In the genomic region with DNA sequence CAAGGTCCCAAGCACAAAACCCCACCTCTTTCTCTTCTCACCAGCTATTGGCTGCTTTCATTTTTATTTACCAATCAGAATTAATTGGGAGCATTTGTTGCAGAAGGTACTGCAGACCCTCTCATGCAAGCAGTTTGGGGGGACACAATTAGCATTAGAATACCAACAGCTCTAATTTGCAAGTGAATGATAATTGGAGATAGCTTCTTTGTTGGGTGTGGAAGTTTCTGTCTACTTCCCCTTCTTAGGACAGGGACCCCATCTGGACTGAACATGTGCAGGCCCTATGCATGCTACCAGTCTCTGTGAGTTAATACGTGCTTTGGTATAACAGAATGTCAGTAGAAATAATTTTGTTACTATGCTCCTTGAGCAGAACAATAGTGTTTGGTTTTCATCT, we compare ENCODE assay signal across 20 mouse cellular contexts. TPM values are rescaled to one million over a fixed set of nuclear protein-coding genes. Genes with fewer than 3 reads are reported as not detected.
DNase-seq lines count a peak whose midpoint lies in the region; ATAC-seq and TF ChIP-seq lines count a peak whose summit lies in the region.
"Had no signal": no experiment of that assay in that cellular context is flagged by ENCODE, and none has a peak within 500 bp of the region (broad histone marks: within the 10 kb centered on the region; RNA-seq: fewer than 3 reads in every experiment).

No protein-coding gene starts in this region.

- no peak overlapping the region for H3K4me3 ChIP-seq in intestine, embryonic 14.5 days (ENCODE audit: low read depth, low read length)
- H3K4me3 ChIP-seq in intestine, embryonic 15.5 days (replicated peaks): no peak overlapping the region
- no peak overlapping the region for H3K4me3 ChIP-seq in MEL (ENCODE audit: control insufficient read depth in 1 of 2, insufficient read depth in 1 of 2, low read depth in 2 of 2, low read length in 2 of 2)
- no peak overlapping the region for H3K4me3 ChIP-seq in forebrain, embryonic 15.5 days
- H3K4me3 ChIP-seq: embryonic facial prominence, embryonic 13.5 days; heart, embryonic 10.5 days had no signal

- H3K27ac ChIP-seq in intestine, embryonic 14.5 days (ENCODE audit: low read depth): no peak overlapping the region
- H3K27ac ChIP-seq in intestine, embryonic 15.5 days: no peak overlapping the region
- H3K27ac ChIP-seq in MEL (ENCODE audit: control insufficient read depth, low read depth, low read length): no peak overlapping the region
- peak overlapping the region; percentile 39; the same call in 1 of the 2 replicates for H3K27ac ChIP-seq in forebrain, embryonic 15.5 days (replicated peaks)
- H3K27ac ChIP-seq: embryonic facial prominence, embryonic 13.5 days; heart, embryonic 10.5 days; hindbrain, embryonic 14.5 days had no signal

- H3K27me3 ChIP-seq in intestine, embryonic 14.5 days (replicated peaks; ENCODE audit: control insufficient read depth, insufficient read depth, low read length): no peaks in the 10 kb centered on the region
- no peaks in the 10 kb centered on the region for H3K27me3 ChIP-seq in intestine, embryonic 15.5 days (replicated peaks)
- H3K27me3 ChIP-seq in MEL (ENCODE audit: control insufficient read depth in 1 of 2, insufficient read depth in 2 of 2, low read length in 2 of 2): no peaks in the 10 kb centered on the region
- H3K27me3 ChIP-seq in forebrain, embryonic 15.5 days: no peaks in the 10 kb centered on the region
- H3K27me3 ChIP-seq: embryonic facial prominence, embryonic 13.5 days had no signal

- TF ChIP-seq POLR2A in MEL (IDR thresholded peaks at IDR 0.05; ENCODE audit: control insufficient read depth in 1 of 2, insufficient read depth in 1 of 2, low read depth in 1 of 2, low read length in 2 of 2, poor library complexity in 1 of 2): no peak

- TF ChIP-seq EP300 in MEL (IDR thresholded peaks at IDR 0.05; ENCODE audit: low read depth in 1 of 2, low read length in 2 of 2): no peak

- no peak for TF ChIP-seq RAD21 in MEL (IDR thresholded peaks at IDR 0.05; ENCODE audit: low read depth, low read length)

- TF ChIP-seq CTCF in MEL (IDR thresholded peaks at IDR 0.05 in 2 of 3, conservative IDR thresholded peaks at IDR 0.05 in 1 of 3; ENCODE audit: control insufficient read depth in 1 of 3, insufficient read depth in 1 of 3, low read depth in 2 of 3, low read length in 3 of 3, poor library complexity in 1 of 3, severe bottlenecking in 1 of 3): no peak

- H3K9ac ChIP-seq in intestine, embryonic 14.5 days (ENCODE audit: low read length): no peak overlapping the region
- H3K9ac ChIP-seq in intestine, embryonic 15.5 days: no peak overlapping the region
- no peak overlapping the region for H3K9ac ChIP-seq in MEL (ENCODE audit: control insufficient read depth, low read depth, low read length, poor library complexity, severe bottlenecking)
- no peak overlapping the region for H3K9ac ChIP-seq in forebrain, embryonic 15.5 days (replicated peaks)
- H3K9ac ChIP-seq: embryonic facial prominence, embryonic 13.5 days; hindbrain, embryonic 14.5 days had no signal

- no peak overlapping the region for H3K4me2 ChIP-seq in intestine, embryonic 14.5 days (ENCODE audit: low read length)
- H3K4me2 ChIP-seq in intestine, embryonic 15.5 days (replicated peaks): no peak overlapping the region
- no peak overlapping the region for H3K4me2 ChIP-seq in forebrain, embryonic 15.5 days (replicated peaks)
- H3K4me2 ChIP-seq: embryonic facial prominence, embryonic 13.5 days; hindbrain, embryonic 14.5 days had no signal

- ATAC-seq in intestine, embryonic 14.5 days (replicated peaks; ENCODE audit: low FRiP score, low TSS enrichment, low read depth): no peak
- no peak for ATAC-seq in intestine, embryonic 15.5 days
- no peak for ATAC-seq in forebrain, embryonic 15.5 days (replicated peaks)
- ATAC-seq in CD4-positive, CD25-positive, alpha-beta regulatory T cell, adult 4 months: no peak
- ATAC-seq: intestine, postnatal 0 days had no signal

- H3K79me2 ChIP-seq in MEL (ENCODE audit: control insufficient read depth, insufficient read depth, low read length, poor library complexity): no peaks in the 10 kb centered on the region

- no peaks in the 10 kb centered on the region for H3K36me3 ChIP-seq in intestine, embryonic 14.5 days (ENCODE audit: control insufficient read depth, insufficient read depth, low read length)
- no peaks in the 10 kb centered on the region for H3K36me3 ChIP-seq in intestine, embryonic 15.5 days
- H3K36me3 ChIP-seq in MEL (ENCODE audit: control insufficient read depth in 1 of 2, insufficient read depth in 2 of 2, low read length in 2 of 2): no peaks in the 10 kb centered on the region
- no peaks in the 10 kb centered on the region for H3K36me3 ChIP-seq in forebrain, embryonic 15.5 days
- H3K36me3 ChIP-seq: embryonic facial prominence, embryonic 13.5 days; heart, embryonic 10.5 days had no signal

- H3K9me3 ChIP-seq in intestine, embryonic 14.5 days (ENCODE audit: control insufficient read depth, low read length): no peaks in the 10 kb centered on the region
- no peaks in the 10 kb centered on the region for H3K9me3 ChIP-seq in intestine, embryonic 15.5 days
- H3K9me3 ChIP-seq in MEL (replicated peaks; ENCODE audit: insufficient read depth, low read length): no peaks in the 10 kb centered on the region
- no peaks in the 10 kb centered on the region for H3K9me3 ChIP-seq in forebrain, embryonic 15.5 days
- H3K9me3 ChIP-seq: embryonic facial prominence, embryonic 13.5 days; heart, embryonic 10.5 days had no signal

- DNase-seq in intestine, embryonic 14.5 days (ENCODE audit: low spot score): peak; percentile 9
- DNase-seq in MEL (ENCODE audit: low read depth, low spot score) (peak; percentile 36), R1 (ENCODE audit: low read depth, low spot score) (peak; percentile 34)
- DNase-seq in kidney, adult 9 months: no peak
- DNase-seq: adrenal gland, postnatal 10 days; cerebellum, adult 11-12 months; cerebellum, adult 9-10 months; cerebellum, postnatal 25 days; gastrocnemius, postnatal 10 days; heart, adult 18-20 months; heart, postnatal 10 days; heart, postnatal 4 days; kidney, adult 8-10 months had no signal

- peaks cover 8% of the 10 kb centered on the region for H3K4me1 ChIP-seq in intestine, embryonic 14.5 days (replicated peaks; ENCODE audit: control insufficient read depth, insufficient read depth, low read length)
- H3K4me1 ChIP-seq in intestine, embryonic 15.5 days (replicated peaks): peaks cover 9% of the 10 kb centered on the region
- no peaks in the 10 kb centered on the region for H3K4me1 ChIP-seq in MEL (ENCODE audit: control insufficient read depth in 1 of 2, insufficient read depth in 2 of 2, low read length in 2 of 2)
- H3K4me1 ChIP-seq in forebrain, embryonic 15.5 days: peaks cover 38% of the 10 kb centered on the region

- WGBS in intestine, embryonic 14.5 days: 88% methylated on average over 1 of the region's 1 CpGs
- 94% methylated on average over 1 of the region's 1 CpGs for WGBS in intestine, embryonic 15.5 days
- WGBS in forebrain, embryonic 15.5 days: 24% methylated on average over 1 of the region's 1 CpGs

TF ChIP-seq in MEL, 35 proteins besides CTCF, POLR2A, EP300 and RAD21:
- no peak for TF ChIP-seq POLR2AphosphoS5 (IDR thresholded peaks at IDR 0.05; ENCODE audit: borderline replicate concordance, low read depth, low read length)
- no peak for TF ChIP-seq USF1 (IDR thresholded peaks at IDR 0.05; ENCODE audit: low read depth, low read length)
- TF ChIP-seq TAL1 (IDR thresholded peaks at IDR 0.05; ENCODE audit: low read length): no peak
- TF ChIP-seq KAT2A (conservative IDR thresholded peaks at IDR 0.05; ENCODE audit: low read depth, low read length): no peak
- TF ChIP-seq CHD1 (IDR thresholded peaks at IDR 0.05; ENCODE audit: low read depth, low read length): no peak
- TF ChIP-seq ZMIZ1 (IDR thresholded peaks at IDR 0.05; ENCODE audit: low read depth, low read length): no peak
- TF ChIP-seq USF2 (IDR thresholded peaks at IDR 0.05; ENCODE audit: borderline replicate concordance in 1 of 2, insufficient read depth in 1 of 2, low read depth in 1 of 2, low read length in 2 of 2): no peak

RNA-seq across cellular contexts. Expression of a gene that starts 1.9 kb away (rescaled TPM):
- 8.4 and 8.9 TPM in 2 replicates for polyA plus RNA-seq in intestine, embryonic 14.5 days (2014; fragmentation: Nextera tagmentation; extraction: Ambion mirVana)
- polyA plus RNA-seq in intestine, embryonic 15.5 days (2015; fragmentation: Nextera tagmentation; extraction: Ambion mirVana): 5.6 and 5.9 TPM in 2 replicates
- total RNA-seq in MEL (2012; rRNA removed): under 0.01 and 0.13 TPM in 2 replicates
- under 1 TPM in 1 of 2 experiments, not detected in 1; 0.03 TPM for polyA plus RNA-seq in MEL (2012; ENCODE audit: insufficient read depth in 1 of 2, insufficient read length in 2 of 2, low read depth in 1 of 2, low replicate concordance in 2 of 2, missing spikeins in 1 of 2)
- polyA plus RNA-seq in forebrain, embryonic 15.5 days (2015; fragmentation: Nextera tagmentation; extraction: Ambion mirVana): 72.1 and 78.3 TPM in 2 replicates
- not detected for polyA plus RNA-seq in CD4-positive, CD25-positive, alpha-beta regulatory T cell, adult 4 months (2017; shearing (Covaris generic))
